Mouse (Mus musculus) E14TG2a.4 (cell line): ENCODE data around the gene Rpl5.

Experiments
- CTCF ChIP-seq: conservative IDR thresholded peaks from 2 replicates; pipeline ENCODE4 v1.5.1; 2014; ENCODE audit warnings: low read length
- NANOG ChIP-seq: IDR thresholded peaks from 2 replicates; pipeline ENCODE4 v1.6.1; 2014; ENCODE audit warnings: borderline replicate concordance, low read length, mixed read lengths
- POU5F1 ChIP-seq: IDR thresholded peaks from 2 replicates; pipeline ENCODE4 v1.6.1; 2014; ENCODE audit warnings: low read length, borderline replicate concordance

DNA sequence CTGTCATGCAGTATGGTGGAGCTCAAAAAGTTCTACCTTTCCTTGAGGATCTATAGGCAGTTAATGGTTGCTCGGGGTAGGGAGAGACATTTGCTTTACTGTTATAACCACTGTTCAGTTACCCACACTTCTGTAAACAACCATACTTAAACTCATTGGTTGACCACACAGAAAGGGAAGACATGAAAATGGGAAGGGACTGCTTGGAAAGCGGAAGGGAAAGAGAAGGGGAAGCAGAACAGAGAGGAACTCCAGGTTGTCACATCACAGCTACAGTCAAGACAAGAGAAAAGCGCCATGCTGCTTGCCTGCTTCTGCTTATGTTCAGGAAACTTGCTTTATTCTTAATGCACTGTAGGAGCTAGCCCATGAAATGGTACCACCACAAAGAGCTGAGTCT is 49.3 kb downstream of the Rpl5 start:
- TF ChIP-seq CTCF (no peak), NANOG (no peak), POU5F1 (no peak)
